Mouse (Mus musculus) WW6 (cell line): Measurements from ENCODE around the gene Pde11a.
"Not testable (repeated sequence)": the region's sequence is repeated elsewhere in the genome, so short reads cannot be mapped to it uniquely, and the experiment has no call there.

Source experiments
- DNase-seq: peaks from one replicate; pipeline ENCODE4 v3.0.0-alpha.2; 2013; ENCODE audit warnings: low read depth, low spot score

Pde11a gene

GRCm38 (mm10) chr2:75991581-75992205 is 346.9 kb downstream of the Pde11a start:
- no peak for DNase-seq

- DNase-seq, result peak; percentile 77
These were observed 347.6 kb downstream of the Pde11a start for GRCm38 (mm10) chr2:75990885-75991539.

DNA sequence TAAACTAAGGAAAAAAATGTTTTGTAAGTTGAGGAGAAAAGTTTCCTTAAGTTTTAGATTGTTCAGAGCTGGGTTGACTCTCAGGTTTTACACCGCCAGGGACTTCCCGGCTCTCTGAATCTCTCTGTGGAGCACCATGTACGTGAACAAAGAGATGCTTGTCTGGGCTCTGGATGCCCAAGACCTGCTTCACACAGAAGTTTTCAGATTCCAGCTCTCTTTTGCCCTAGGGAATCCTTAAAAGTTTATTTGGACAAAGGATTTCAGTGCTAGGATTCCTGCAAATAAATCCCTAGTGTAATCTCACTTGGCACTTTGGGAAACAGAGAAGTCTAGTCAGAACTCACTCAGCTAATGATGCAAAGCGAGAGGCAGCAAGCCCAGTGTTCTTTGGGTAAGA is 348.9 kb downstream of the Pde11a start:
- DNase-seq, result no peak

- no peak for DNase-seq
These were observed 349.7 kb downstream of the Pde11a start for GRCm38 (mm10) chr2:75988779-75989363.

GRCm38 (mm10) chr2:75988378-75988777 is 350.2 kb downstream of the Pde11a start:
- DNase-seq, result no peak

- DNase-seq, result no peak
These were observed 350.8 kb downstream of the Pde11a start for GRCm38 (mm10) chr2:75987739-75988138.

DNA sequence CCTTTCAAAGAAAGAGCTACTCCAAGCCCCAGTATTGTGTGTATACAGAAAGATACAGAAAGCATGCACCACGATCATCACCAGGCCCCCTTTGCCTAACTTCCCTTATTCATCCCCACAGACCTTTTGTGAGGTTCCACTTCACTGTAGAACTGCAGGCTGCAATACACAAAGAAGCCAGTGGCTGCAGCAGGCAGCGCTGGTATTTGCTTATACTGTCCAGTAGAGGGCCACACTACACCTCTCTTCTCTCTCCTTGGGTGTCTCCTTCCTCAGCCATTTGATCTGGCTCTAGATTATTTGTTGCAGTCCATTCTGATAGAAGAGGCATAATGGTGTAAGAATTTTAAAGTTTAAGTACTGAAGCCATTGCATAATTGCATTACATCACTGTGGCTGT is 353.4 kb downstream of the Pde11a start:
- DNase-seq, result no peak

- no peak for DNase-seq
These were observed 354.7 kb downstream of the Pde11a start for GRCm38 (mm10) chr2:75983847-75984246.

GRCm38 (mm10) chr2:75983091-75983490 is 355.5 kb downstream of the Pde11a start:
- no peak for DNase-seq

DNA sequence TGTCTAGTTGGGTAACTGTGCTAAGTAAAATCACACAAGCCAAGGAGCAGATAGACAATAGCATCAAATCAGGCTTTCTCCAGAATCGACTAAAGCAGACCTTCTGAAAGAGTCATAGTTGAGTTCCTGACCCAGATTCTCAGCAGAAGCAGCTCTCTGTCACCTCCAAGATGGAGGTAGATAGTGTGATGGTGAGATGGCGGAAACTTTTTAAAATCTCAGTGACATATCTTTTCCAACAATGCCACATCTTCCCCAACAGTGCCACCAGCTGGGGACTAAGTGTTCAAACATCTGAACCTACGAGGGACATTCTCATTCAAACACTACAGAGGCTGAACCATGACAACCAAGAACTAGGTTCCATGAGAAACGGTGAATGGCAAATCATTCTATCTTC is 355.9 kb downstream of the Pde11a start:
- DNase-seq, result no peak

GRCm38 (mm10) chr2:75981440-75982081 is 357.0 kb downstream of the Pde11a start, which contains the start of gene Ttc30a1:
Gene Ttc30a1 (minus strand): TSS chr2:75981967.
- DNase-seq, result peak; percentile 73

DNA sequence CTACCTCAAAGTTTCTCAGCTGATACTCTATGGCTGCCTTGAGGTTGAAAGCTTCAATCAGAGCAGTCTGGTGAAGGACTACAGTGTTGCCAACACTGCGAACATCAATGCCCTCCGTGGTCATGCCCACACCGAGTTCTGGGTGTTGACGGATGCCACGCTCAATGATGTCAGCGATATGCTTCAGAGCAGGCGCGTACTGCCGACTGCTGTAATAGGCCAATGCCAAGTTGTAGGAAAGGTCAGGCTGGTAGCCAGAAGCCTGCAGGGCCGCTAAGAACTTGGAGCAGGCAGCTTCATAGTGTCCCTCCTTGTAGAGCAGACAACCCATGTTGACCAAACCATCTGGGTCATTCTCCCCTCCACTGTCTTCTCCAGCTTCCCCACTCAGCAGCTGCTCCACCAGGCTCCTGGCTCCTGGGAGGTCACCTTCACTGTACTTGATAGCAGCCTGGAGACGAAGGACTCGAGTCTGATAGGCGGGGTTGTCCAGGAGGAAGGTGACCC is 357.6 kb downstream of the Pde11a start:
- DNase-seq, result not testable (repeated sequence)

- DNase-seq, result not testable (repeated sequence)
These were observed 360.7 kb downstream of the Pde11a start, which contains the start of gene Ttc30a2 for GRCm38 (mm10) chr2:75977752-75978368. Gene Ttc30a2 (minus strand): TSS chr2:75978170.

GRCm38 (mm10) chr2:75976070-75976469 is 362.5 kb downstream of the Pde11a start:
- not testable (repeated sequence) for DNase-seq

DNA sequence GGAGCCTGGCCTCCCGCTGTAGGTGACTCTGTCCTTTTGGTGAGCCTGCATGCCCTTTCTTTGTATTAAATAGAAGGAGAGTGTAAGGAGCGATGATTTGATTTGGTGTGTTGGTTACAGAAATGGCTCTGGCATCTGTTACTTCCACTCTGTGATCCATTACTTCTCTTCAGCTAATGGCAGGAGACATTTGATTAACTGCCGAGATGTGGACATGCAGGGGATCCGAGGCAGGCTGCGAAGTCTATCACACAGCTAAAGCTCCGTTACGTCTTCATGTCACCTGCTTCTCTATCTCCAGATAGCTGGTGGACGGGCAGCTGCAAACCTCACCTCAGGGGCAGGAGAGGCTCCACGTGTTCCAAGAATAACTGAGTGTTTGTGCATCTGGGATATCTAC is 364.4 kb downstream of the Pde11a start:
- no peak for DNase-seq

GRCm38 (mm10) chr2:75964972-75965371 is 373.6 kb downstream of the Pde11a start:
- DNase-seq, result no peak

- no peak for DNase-seq
These were observed 374.1 kb downstream of the Pde11a start for GRCm38 (mm10) chr2:75964512-75964911.

DNA sequence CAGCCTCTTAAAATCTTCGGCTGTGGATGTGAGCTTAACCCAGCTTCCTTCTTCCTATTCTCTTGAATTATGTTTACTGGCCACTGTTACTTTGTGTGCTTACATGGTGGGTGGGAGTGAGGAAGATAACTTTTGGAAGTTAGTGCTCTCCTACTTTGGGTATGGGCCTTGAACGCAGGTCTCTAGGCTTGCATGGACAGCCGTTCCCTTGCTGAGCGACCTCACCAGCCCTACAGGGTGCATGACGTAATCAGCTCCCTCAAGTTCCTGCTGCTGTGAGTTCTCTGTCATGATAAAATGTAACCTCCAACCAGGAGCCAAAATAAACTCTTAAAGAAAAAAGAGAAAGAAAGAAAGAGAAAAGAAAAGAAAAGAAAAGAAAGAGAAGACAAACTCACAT is 374.5 kb downstream of the Pde11a start:
- DNase-seq, result no peak

DNA sequence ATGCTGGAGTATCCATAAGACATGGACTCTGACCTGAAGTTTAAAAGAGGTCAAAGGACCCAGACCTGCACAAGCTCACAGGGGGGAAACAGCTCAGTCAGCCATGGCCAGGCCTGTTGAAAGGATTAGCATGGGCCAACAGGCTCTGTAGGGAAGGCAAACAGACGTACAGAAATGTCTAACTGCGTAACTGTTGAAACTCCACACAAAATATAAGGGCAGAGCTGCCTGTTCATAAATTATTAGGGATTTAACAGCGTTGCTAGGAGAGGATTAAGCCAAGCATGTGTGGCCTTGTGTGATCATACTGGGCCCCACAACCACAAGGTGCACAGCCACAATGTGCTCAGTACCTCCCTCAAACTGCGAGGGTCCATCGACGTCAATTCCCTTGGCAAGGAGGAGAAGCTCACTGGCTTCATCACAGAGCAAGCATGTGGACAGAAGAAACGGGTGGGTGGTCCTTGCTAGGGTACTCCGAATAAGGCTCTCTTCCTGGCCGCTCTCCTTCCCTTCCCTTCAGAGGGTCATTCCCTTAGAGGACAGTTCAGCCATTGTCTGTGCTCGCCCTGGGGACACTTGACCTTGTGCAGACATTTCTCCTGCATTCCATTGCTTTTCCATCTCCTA is 375.2 kb downstream of the Pde11a start:
- no peak for DNase-seq

- peak; percentile 56 for DNase-seq
These were observed 377.9 kb downstream of the Pde11a start for GRCm38 (mm10) chr2:75960366-75961330.
